Mouse (Mus musculus): ENCODE measurements at regions not wholly inside any gene's neighbourhood (a gene's known extent, or its start where the extent isn't known, plus 50 kb on each side); places are given as distances from the start of the nearest gene placed in this dataset.

DNA sequence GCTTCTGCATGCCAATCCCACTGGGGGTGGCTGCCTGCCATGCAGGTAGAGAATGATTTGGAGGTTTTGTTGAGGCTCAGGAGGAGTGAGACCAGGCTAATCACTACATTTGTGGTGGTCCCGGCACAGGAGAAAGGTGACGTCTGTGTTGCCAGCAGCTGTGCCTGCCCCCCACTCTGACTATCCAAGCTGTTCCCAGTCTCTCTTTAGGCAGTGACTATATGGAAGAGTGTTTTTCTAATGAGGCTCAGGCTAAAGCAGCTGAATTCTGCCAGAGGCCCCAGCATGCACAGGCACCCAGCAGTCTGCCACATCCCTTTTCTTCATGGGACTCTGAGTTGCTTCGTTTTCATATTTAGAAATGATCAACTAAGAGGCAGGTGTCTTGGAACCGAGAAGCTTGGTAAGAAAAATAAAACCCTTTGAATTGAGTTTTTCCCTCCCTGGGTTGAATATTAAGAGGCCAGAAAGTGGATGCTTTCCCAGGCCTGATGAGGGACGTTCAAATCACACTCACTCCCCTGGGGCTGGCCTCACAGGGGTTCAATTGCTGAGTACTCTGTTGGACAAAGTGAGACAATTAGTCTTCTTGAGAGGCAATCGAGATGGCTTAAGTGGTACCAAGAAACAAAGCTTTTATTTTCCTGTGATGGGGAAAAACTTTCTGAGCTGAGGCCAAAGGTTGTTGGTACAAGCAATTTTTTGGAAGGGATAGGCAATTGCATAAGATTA, 82.5 kb upstream of the Dab1 start:
- no peak for ATAC-seq (ENCODE audit: extremely low read depth, insufficient number of reproducible peaks, low FRiP score, poor library complexity, severe bottlenecking)
- Histone ChIP-seq H3K4me1 (ENCODE audit: insufficient read depth, low read depth, low read length) (no peaks in the 10 kb centered on the region), H3K27me3 (ENCODE audit: insufficient read depth, low read length) (no peaks in the 10 kb centered on the region), H3K36me3 (replicated peaks) (no peaks in the 10 kb centered on the region), H3K9me3 (replicated peaks) (peaks cover 19% of the 10 kb centered on the region), H3K4me3 (ENCODE audit: low read depth, low read length) (no peak overlapping the region)
- no peak for DNase-seq (ENCODE audit: low spot score)
- TF ChIP-seq GATA1 (IDR thresholded peaks at IDR 0.05; ENCODE audit: borderline replicate concordance, low read length) (no peak), CTCF (IDR thresholded peaks at IDR 0.05; ENCODE audit: low read depth, low read length) (no peak), TAL1 (conservative IDR thresholded peaks at IDR 0.05; ENCODE audit: low read depth, low read length) (no peak), POLR2AphosphoS5 (IDR thresholded peaks at IDR 0.05; ENCODE audit: insufficient replicate concordance, low read depth, low read length) (no peak), GATA2 (IDR thresholded peaks at IDR 0.05; ENCODE audit: borderline replicate concordance, low read depth, low read length) (no peak)

DNA sequence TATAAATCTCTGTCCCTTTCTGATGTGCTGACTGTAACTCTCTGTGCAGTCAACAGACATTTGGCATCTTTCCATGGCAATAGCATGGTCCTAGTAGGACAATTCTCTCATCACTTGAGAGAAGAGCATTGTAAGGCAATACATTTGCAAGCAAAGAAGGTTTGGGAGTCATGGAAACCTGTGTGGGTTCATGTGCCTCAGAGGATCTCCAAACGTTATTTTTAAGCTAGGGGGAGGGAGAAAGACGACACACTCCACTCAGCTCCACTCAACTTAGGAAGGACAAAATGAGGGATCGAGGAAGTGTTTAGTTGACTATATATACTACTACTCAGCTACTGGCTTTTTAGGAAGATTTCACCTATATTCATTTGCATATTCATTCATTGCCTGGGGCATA, 78.2 kb upstream of the Dab1 start:
- H3K4me1 ChIP-seq (ENCODE audit: insufficient read depth, low read depth, low read length) = no peaks in the 10 kb centered on the region
- no peak overlapping the region for H3K4me3 ChIP-seq (ENCODE audit: low read depth, low read length)
- peaks cover 28% of the 10 kb centered on the region for H3K9me3 ChIP-seq (replicated peaks)
- TF ChIP-seq POLR2AphosphoS5 (IDR thresholded peaks at IDR 0.05; ENCODE audit: insufficient replicate concordance, low read depth, low read length) (no peak), TAL1 (conservative IDR thresholded peaks at IDR 0.05; ENCODE audit: low read depth, low read length) (no peak), GATA2 (IDR thresholded peaks at IDR 0.05; ENCODE audit: borderline replicate concordance, low read depth, low read length) (no peak), CTCF (IDR thresholded peaks at IDR 0.05; ENCODE audit: low read depth, low read length) (no peak), GATA1 (IDR thresholded peaks at IDR 0.05; ENCODE audit: borderline replicate concordance, low read length) (no peak)
- H3K36me3 ChIP-seq (replicated peaks) = no peaks in the 10 kb centered on the region
- no peaks in the 10 kb centered on the region for H3K27me3 ChIP-seq (ENCODE audit: insufficient read depth, low read length)
- ATAC-seq (ENCODE audit: extremely low read depth, insufficient number of reproducible peaks, low FRiP score, poor library complexity, severe bottlenecking) (no peak), DNase-seq (ENCODE audit: low spot score) (no peak)

DNA sequence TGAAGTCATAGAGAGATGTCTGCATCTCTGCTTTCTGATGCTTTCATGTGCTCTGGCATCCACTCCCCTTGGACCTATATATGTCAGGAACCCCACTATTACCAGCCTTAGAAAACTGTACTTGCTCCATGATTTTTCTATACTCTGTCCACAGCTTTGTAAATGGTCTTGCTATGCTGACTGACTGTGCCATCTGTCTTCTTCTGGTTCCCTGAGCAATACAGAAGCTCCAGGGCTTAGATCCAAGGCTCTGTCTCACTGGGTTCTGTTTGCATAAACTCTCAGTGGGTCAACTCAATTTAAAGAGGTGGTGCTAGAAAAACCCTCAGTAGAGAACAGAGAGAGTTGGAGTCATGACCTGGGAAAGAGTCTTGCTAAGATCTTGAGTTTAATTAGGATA, 71.9 kb upstream of the Dab1 start:
- Histone ChIP-seq H3K9me3 (replicated peaks) (peaks cover 47% of the 10 kb centered on the region), H3K4me3 (ENCODE audit: low read depth, low read length) (no peak overlapping the region), H3K36me3 (replicated peaks) (no peaks in the 10 kb centered on the region), H3K4me1 (ENCODE audit: insufficient read depth, low read depth, low read length) (no peaks in the 10 kb centered on the region), H3K27me3 (ENCODE audit: insufficient read depth, low read length) (no peaks in the 10 kb centered on the region)
- TF ChIP-seq CTCF (IDR thresholded peaks at IDR 0.05; ENCODE audit: low read depth, low read length) (no peak), GATA2 (IDR thresholded peaks at IDR 0.05; ENCODE audit: borderline replicate concordance, low read depth, low read length) (no peak), POLR2AphosphoS5 (IDR thresholded peaks at IDR 0.05; ENCODE audit: insufficient replicate concordance, low read depth, low read length) (no peak), GATA1 (IDR thresholded peaks at IDR 0.05; ENCODE audit: borderline replicate concordance, low read length) (no peak), TAL1 (conservative IDR thresholded peaks at IDR 0.05; ENCODE audit: low read depth, low read length) (no peak)
- ATAC-seq (ENCODE audit: extremely low read depth, insufficient number of reproducible peaks, low FRiP score, poor library complexity, severe bottlenecking) (no peak), DNase-seq (ENCODE audit: low spot score) (no peak)

DNA sequence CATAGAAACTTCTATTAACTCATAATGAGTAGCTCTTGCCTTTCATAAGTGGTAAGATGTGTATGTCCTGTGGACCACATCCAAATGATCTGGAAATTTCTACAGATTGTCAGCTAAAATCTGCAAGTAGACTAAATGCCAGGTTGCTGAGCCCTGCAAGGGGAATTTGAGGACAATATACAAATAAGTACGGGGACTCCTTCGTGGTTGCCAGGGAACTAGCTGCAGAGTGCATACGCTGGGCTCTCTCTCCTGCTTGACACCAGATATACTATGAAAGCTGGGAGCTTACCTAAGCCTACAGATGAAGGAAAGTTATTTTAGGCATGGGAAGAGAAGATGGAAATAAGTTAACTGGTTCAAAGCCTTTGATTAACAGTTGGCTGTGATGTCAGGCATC, 66.7 kb upstream of the Dab1 start:
- H3K4me1 ChIP-seq (ENCODE audit: insufficient read depth, low read depth, low read length) = no peaks in the 10 kb centered on the region
- H3K36me3 ChIP-seq (replicated peaks) = no peaks in the 10 kb centered on the region
- peaks cover 56% of the 10 kb centered on the region for H3K9me3 ChIP-seq (replicated peaks)
- no peaks in the 10 kb centered on the region for H3K27me3 ChIP-seq (ENCODE audit: insufficient read depth, low read length)
- no peak for TF ChIP-seq TAL1 (conservative IDR thresholded peaks at IDR 0.05; ENCODE audit: low read depth, low read length)
- no peak for TF ChIP-seq GATA1 (IDR thresholded peaks at IDR 0.05; ENCODE audit: borderline replicate concordance, low read length)
- TF ChIP-seq CTCF (IDR thresholded peaks at IDR 0.05; ENCODE audit: low read depth, low read length) = no peak
- no peak for TF ChIP-seq GATA2 (IDR thresholded peaks at IDR 0.05; ENCODE audit: borderline replicate concordance, low read depth, low read length)
- TF ChIP-seq POLR2AphosphoS5 (IDR thresholded peaks at IDR 0.05; ENCODE audit: insufficient replicate concordance, low read depth, low read length) = no peak
- DNase-seq (ENCODE audit: low spot score) (no peak), ATAC-seq (ENCODE audit: extremely low read depth, insufficient number of reproducible peaks, low FRiP score, poor library complexity, severe bottlenecking) (no peak)
- no peak overlapping the region for H3K4me3 ChIP-seq (ENCODE audit: low read depth, low read length)

DNA sequence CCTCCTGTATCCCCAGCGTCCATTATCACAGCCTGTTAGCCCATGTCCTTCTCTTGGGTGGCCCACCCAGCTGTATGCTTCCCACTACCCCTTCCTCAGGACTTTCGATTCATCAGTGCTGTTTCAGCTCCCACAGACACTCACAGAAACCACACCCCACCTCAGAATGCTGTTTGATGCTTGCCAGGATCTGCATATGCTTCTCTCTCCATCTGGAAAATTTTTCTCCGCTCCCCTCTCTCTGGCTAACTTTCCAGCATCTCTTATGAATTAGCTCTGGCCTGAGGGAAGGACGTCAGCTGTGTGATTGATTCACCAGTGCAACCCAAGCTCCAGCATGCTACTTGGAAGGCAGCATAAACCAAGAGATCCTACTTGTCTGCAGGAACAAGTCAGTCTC, 66.0 kb upstream of the Dab1 start:
- H3K27me3 ChIP-seq (ENCODE audit: insufficient read depth, low read length) = no peaks in the 10 kb centered on the region
- ATAC-seq (ENCODE audit: extremely low read depth, insufficient number of reproducible peaks, low FRiP score, poor library complexity, severe bottlenecking) = no peak
- H3K9me3 ChIP-seq (replicated peaks) = peaks cover 52% of the 10 kb centered on the region
- H3K4me3 ChIP-seq (ENCODE audit: low read depth, low read length) = no peak overlapping the region
- DNase-seq (ENCODE audit: low spot score) = no peak
- H3K36me3 ChIP-seq (replicated peaks) = no peaks in the 10 kb centered on the region
- no peaks in the 10 kb centered on the region for H3K4me1 ChIP-seq (ENCODE audit: insufficient read depth, low read depth, low read length)
- TF ChIP-seq GATA2 (IDR thresholded peaks at IDR 0.05; ENCODE audit: borderline replicate concordance, low read depth, low read length) (no peak), TAL1 (conservative IDR thresholded peaks at IDR 0.05; ENCODE audit: low read depth, low read length) (no peak), GATA1 (IDR thresholded peaks at IDR 0.05; ENCODE audit: borderline replicate concordance, low read length) (no peak), POLR2AphosphoS5 (IDR thresholded peaks at IDR 0.05; ENCODE audit: insufficient replicate concordance, low read depth, low read length) (no peak), CTCF (IDR thresholded peaks at IDR 0.05; ENCODE audit: low read depth, low read length) (no peak)

DNA sequence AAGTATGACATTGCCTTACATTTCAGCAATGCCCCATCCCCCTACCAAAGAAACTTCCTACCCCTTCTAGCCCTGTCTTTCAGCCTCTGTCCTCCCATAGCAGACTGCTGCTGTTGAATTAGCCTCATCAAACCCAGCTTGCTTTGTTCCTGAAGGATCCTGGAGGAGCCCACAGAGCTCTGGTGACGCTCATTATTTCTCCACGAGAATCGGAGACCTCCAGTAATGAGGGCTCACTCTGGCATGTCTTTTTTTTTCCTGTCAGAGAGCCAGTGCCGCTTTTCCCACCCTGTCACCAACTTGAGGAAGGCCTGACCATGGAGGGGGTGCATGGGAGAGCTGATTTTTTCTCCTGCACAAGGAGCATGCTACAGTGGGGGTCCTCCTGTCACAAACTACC, 64.6 kb upstream of the Dab1 start:
- Histone ChIP-seq H3K27me3 (ENCODE audit: insufficient read depth, low read length) (no peaks in the 10 kb centered on the region), H3K4me3 (ENCODE audit: low read depth, low read length) (no peak overlapping the region), H3K36me3 (replicated peaks) (no peaks in the 10 kb centered on the region), H3K9me3 (replicated peaks) (peaks cover 42% of the 10 kb centered on the region), H3K4me1 (ENCODE audit: insufficient read depth, low read depth, low read length) (no peaks in the 10 kb centered on the region)
- ATAC-seq (ENCODE audit: extremely low read depth, insufficient number of reproducible peaks, low FRiP score, poor library complexity, severe bottlenecking) (no peak), DNase-seq (ENCODE audit: low spot score) (no peak)
- TF ChIP-seq POLR2AphosphoS5 (IDR thresholded peaks at IDR 0.05; ENCODE audit: insufficient replicate concordance, low read depth, low read length) = no peak
